Mouse (Mus musculus): ENCODE results near the gene 4931417E11Rik. TPM values are rescaled to one million over a fixed set of nuclear protein-coding genes. Genes with fewer than 3 reads are reported as not detected.

The 4931417E11Rik gene
- total RNA-seq (2021) = not detected
- long read RNA-seq, experiment 1 = 0 reads
- long read RNA-seq, experiment 2 = 0 reads

- intact Hi-C loops (cut with DNase I) = no loop called here
- no peak for DNase-seq
These were observed at the start of gene 4931417E11Rik for GRCm38 (mm10) chr6:73469567-73469966. Gene 4931417E11Rik, minus strand, starts transcription at chr6:73469667.

- peak; percentile 14 to 24 for DNase-seq
- intact Hi-C loops (cut with DNase I) = no loop called here
These were observed 48.4 kb upstream of the 4931417E11Rik start for GRCm38 (mm10) chr6:73517818-73518396.

GRCm38 (mm10) chr6:73512907-73513306, 43.4 kb upstream of the 4931417E11Rik start:
- no peak for DNase-seq
- intact Hi-C loops (cut with DNase I) = no loop called here

- intact Hi-C loops (cut with DNase I) = no loop called here
- DNase-seq = no peak
These were observed 30.2 kb upstream of the 4931417E11Rik start for GRCm38 (mm10) chr6:73499631-73500030.

- no peak for DNase-seq
- intact Hi-C loops (cut with DNase I) = no loop called here
These were observed 27.9 kb upstream of the 4931417E11Rik start for GRCm38 (mm10) chr6:73497321-73497720.

- intact Hi-C loops (cut with DNase I) = no loop called here
These were observed 21.1 kb upstream of the 4931417E11Rik start for GRCm38 (mm10) chr6:73490524-73490923.

GRCm38 (mm10) chr6:73485616-73486015, 16.1 kb upstream of the 4931417E11Rik start:
- no peak for DNase-seq
- intact Hi-C loops (cut with DNase I) = no loop called here

More at GRCm38 (mm10) chr6:73490524-73490923, 21.1 kb upstream of the 4931417E11Rik start:
- no peak for DNase-seq

GRCm38 (mm10) chr6:73466084-73466483, 3.4 kb downstream of the 4931417E11Rik start:
- DNase-seq = no peak

GRCm38 (mm10) chr6:73462543-73462942, 6.9 kb downstream of the 4931417E11Rik start:
- DNase-seq = no peak
- intact Hi-C loops (cut with DNase I) = no loop called here

More at GRCm38 (mm10) chr6:73466084-73466483, 3.4 kb downstream of the 4931417E11Rik start:
- intact Hi-C loops (cut with DNase I) = no loop called here

GRCm38 (mm10) chr6:73433912-73434311, 35.6 kb downstream of the 4931417E11Rik start:
- intact Hi-C loops (cut with DNase I) = no loop called here
- DNase-seq = no peak

- no peak for DNase-seq
- intact Hi-C loops (cut with DNase I) = no loop called here
These were observed 40.7 kb downstream of the 4931417E11Rik start for GRCm38 (mm10) chr6:73428618-73429336.

GRCm38 (mm10) chr6:73427273-73427812, 42.1 kb downstream of the 4931417E11Rik start:
- intact Hi-C loops (cut with DNase I) = no loop called here
- no peak for DNase-seq

Other genes with a start within 250 kb of the 4931417E11Rik start
- gene Dnah6, start 248.0 kb downstream of the 4931417E11Rik start, total RNA-seq (2021) = not detected
- gene Suclg1, start 221.3 kb downstream of the 4931417E11Rik start, total RNA-seq (2021) = 100 to 1,000 TPM; 325 to 363 TPM

Data from gastrocnemius, postnatal 36 days (tissue).